Mouse (Mus musculus) ES-Bruce4 (cell line): Measurements from ENCODE around the gene Ppm1j.

Experiments
- CTCF ChIP-seq: IDR thresholded peaks from one replicate; pipeline ENCODE4 v1.8.1; 2011; ENCODE audit warnings: low read depth, low read length
- EP300 ChIP-seq: IDR thresholded peaks from 2 replicates; pipeline ENCODE4 v1.6.1; 2011; ENCODE audit warnings: low read depth, low read length; ENCODE audit not compliant: insufficient read depth
- POLR2A ChIP-seq: IDR thresholded peaks from one replicate; pipeline ENCODE4 v1.8.1; 2011; ENCODE audit warnings: low read length; ENCODE audit not compliant: insufficient read depth

- no peak for TF ChIP-seq CTCF
- TF ChIP-seq POLR2A, result no peak
- TF ChIP-seq EP300, result no peak
Measured at GRCm38 (mm10) chr3:104743161-104743560, 37.7 kb upstream of the Ppm1j start.
